Mouse (Mus musculus) hindbrain, embryonic 14.5 days (tissue): Measurements from ENCODE around the gene Mybpc3. TPM values are rescaled to one million over a fixed set of nuclear protein-coding genes. Genes with fewer than 3 reads are reported as not detected.

ENCODE experiments used
- ATAC-seq: fragments of 200-750 bp; cut with Nextera tagmentation; 2 replicates; pipeline ENCODE4 v1.8.0; 2017; ENCODE audit warnings: moderate number of reproducible peaks, mild to moderate bottlenecking, moderate TSS enrichment, moderate library complexity; ENCODE audit not compliant: low FRiP score
- DNase-seq: peaks from one replicate; pipeline ENCODE4 v3.0.0-alpha.2; 2015; ENCODE audit warnings: low spot score
- H3K27ac ChIP-seq: fragments of 300-500 bp; sonication (generic); 2 replicates; pipeline ENCODE4 v1.5.1; 2014; ENCODE audit warnings: mild to moderate bottlenecking, moderate library complexity
- H3K27me3 ChIP-seq: fragments of 300-500 bp; sonication (generic); 2 replicates; pipeline ENCODE4 v1.6.1; 2014; ENCODE audit warnings: mild to moderate bottlenecking, low read length, mixed read lengths; ENCODE audit not compliant: control insufficient read depth, insufficient read depth
- H3K36me3 ChIP-seq: fragments of 300-500 bp; sonication (generic); replicated peaks from 2 replicates; pipeline ENCODE4 v1.6.1; 2014; ENCODE audit not compliant: control insufficient read depth, insufficient read depth
- H3K4me1 ChIP-seq: fragments of 300-500 bp; sonication (generic); replicated peaks from 2 replicates; pipeline ENCODE4 v1.6.1; 2014; ENCODE audit warnings: antibody characterized with exemption, low read length, mixed read lengths; ENCODE audit not compliant: control insufficient read depth, insufficient read depth
- H3K4me2 ChIP-seq: fragments of 300-500 bp; sonication (generic); replicated peaks from 2 replicates; pipeline ENCODE4 v1.6.1; 2014; ENCODE audit warnings: mild to moderate bottlenecking, moderate library complexity
- H3K4me3 ChIP-seq: fragments of 300-500 bp; sonication (generic); replicated peaks from 2 replicates; pipeline ENCODE4 v1.5.1; 2014; ENCODE audit warnings: mild to moderate bottlenecking, low read length
- H3K9ac ChIP-seq: fragments of 300-500 bp; sonication (generic); 2 replicates; pipeline ENCODE4 v1.6.1; 2014
- H3K9me3 ChIP-seq: fragments of 300-500 bp; sonication (generic); 2 replicates; pipeline ENCODE4 v1.6.1; 2016; ENCODE audit warnings: low read length; ENCODE audit not compliant: control insufficient read depth
- WGBS: fragments of 180-500 bp; shearing (Covaris S2); extraction: QIAGEN DNeasy Blood & Tissue Kit; methylation state at CpG from one replicate; pipeline ENCODE4 v1.1.7; 2014; 5-methylcytosine and 5-hydroxymethylcytosine counted together
- polyA plus RNA-seq: library from polyadenylated mRNA; unstranded; fragments of >200 nt; fragmentation: Nextera tagmentation; extraction: Ambion mirVana; gene quantifications from 2 replicates; pipeline ENCODE4 v1.2.1, GENCODE M21; 2014

The Mybpc3 gene
- polyA plus RNA-seq, 1 experiment from 2014 or later, result not detected

GRCm38 (mm10) chr2:91143401-91143800 lies 25.5 kb downstream of the Mybpc3 start:
- DNase-seq (no peak), ATAC-seq (no peak)
- Histone ChIP-seq H3K36me3 (peaks cover 99% of the 10 kb centered on the region), H3K27ac (no peak overlapping the region), H3K4me3 (no peak overlapping the region), H3K4me1 (no peaks in the 10 kb centered on the region), H3K27me3 (no peaks in the 10 kb centered on the region), H3K4me2 (no peak overlapping the region), H3K9me3 (no peaks in the 10 kb centered on the region), H3K9ac (no peak overlapping the region)
- WGBS, result 96% methylated on average over 11 of the region's 11 CpGs

- Histone ChIP-seq H3K27me3 (no peaks in the 10 kb centered on the region), H3K4me1 (no peaks in the 10 kb centered on the region), H3K9me3 (no peaks in the 10 kb centered on the region), H3K9ac (no peak overlapping the region), H3K4me2 (no peak overlapping the region), H3K4me3 (no peak overlapping the region), H3K27ac (no peak overlapping the region), H3K36me3 (peaks cover 98% of the 10 kb centered on the region)
- DNase-seq (no peak), ATAC-seq (no peak)
These were observed 30.2 kb downstream of the Mybpc3 start for GRCm38 (mm10) chr2:91148101-91148500.

- Histone ChIP-seq H3K9me3 (no peaks in the 10 kb centered on the region), H3K4me1 (no peaks in the 10 kb centered on the region), H3K36me3 (peaks cover 99% of the 10 kb centered on the region), H3K4me2 (no peak overlapping the region), H3K9ac (no peak overlapping the region), H3K4me3 (no peak overlapping the region), H3K27me3 (no peaks in the 10 kb centered on the region), H3K27ac (no peak overlapping the region)
- no peak for DNase-seq
- ATAC-seq, result no peak
- 82% methylated on average over 1 of the region's 1 CpGs for WGBS
These were observed 33.4 kb downstream of the Mybpc3 start for GRCm38 (mm10) chr2:91151331-91151730.

- no peaks in the 10 kb centered on the region for H3K27me3 ChIP-seq
- ATAC-seq (no peak), DNase-seq (no peak)
- no peaks in the 10 kb centered on the region for H3K9me3 ChIP-seq
- H3K36me3 ChIP-seq, result peaks cover 97% of the 10 kb centered on the region
- H3K4me1 ChIP-seq, result no peaks in the 10 kb centered on the region
- no peak overlapping the region for H3K4me2 ChIP-seq
- H3K27ac ChIP-seq, result no peak overlapping the region
- 88% methylated on average over 3 of the region's 3 CpGs for WGBS
- H3K4me3 ChIP-seq, result no peak overlapping the region
- no peak overlapping the region for H3K9ac ChIP-seq
These were observed 35.0 kb downstream of the Mybpc3 start for GRCm38 (mm10) chr2:91152885-91153377.

- peaks cover 97% of the 10 kb centered on the region for H3K36me3 ChIP-seq
- no peak overlapping the region for H3K9ac ChIP-seq
- no peak overlapping the region for H3K4me2 ChIP-seq
- ATAC-seq (no peak), DNase-seq (no peak)
- no peaks in the 10 kb centered on the region for H3K9me3 ChIP-seq
- H3K27me3 ChIP-seq, result no peaks in the 10 kb centered on the region
- H3K27ac ChIP-seq, result no peak overlapping the region
- H3K4me3 ChIP-seq, result no peak overlapping the region
- WGBS, result 97% methylated on average over 3 of the region's 3 CpGs
- no peaks in the 10 kb centered on the region for H3K4me1 ChIP-seq
These were observed 36.1 kb downstream of the Mybpc3 start for GRCm38 (mm10) chr2:91154091-91154490.

GRCm38 (mm10) chr2:91157002-91157752 lies 39.2 kb downstream of the Mybpc3 start:
- ATAC-seq, result no peak
- no peak for DNase-seq

GRCm38 (mm10) chr2:91160591-91160990 lies 42.6 kb downstream of the Mybpc3 start:
- H3K27ac ChIP-seq, result no peak overlapping the region
- 92% methylated on average over 6 of the region's 6 CpGs for WGBS
- H3K4me1 ChIP-seq, result no peaks in the 10 kb centered on the region
- no peak overlapping the region for H3K9ac ChIP-seq
- H3K4me3 ChIP-seq, result no peak overlapping the region
- no peak overlapping the region for H3K4me2 ChIP-seq
- no peaks in the 10 kb centered on the region for H3K9me3 ChIP-seq
- peaks cover 98% of the 10 kb centered on the region for H3K36me3 ChIP-seq
- no peak for ATAC-seq
- H3K27me3 ChIP-seq, result no peaks in the 10 kb centered on the region
- DNase-seq, result no peak

More at GRCm38 (mm10) chr2:91157002-91157752, 39.2 kb downstream of the Mybpc3 start:
- no peak overlapping the region for H3K4me2 ChIP-seq
- no peak overlapping the region for H3K9ac ChIP-seq
- no peaks in the 10 kb centered on the region for H3K27me3 ChIP-seq
- no peak overlapping the region for H3K27ac ChIP-seq
- H3K36me3 ChIP-seq, result peaks cover 98% of the 10 kb centered on the region
- no peaks in the 10 kb centered on the region for H3K4me1 ChIP-seq
- WGBS, result 43% methylated on average over 6 of the region's 6 CpGs
- no peaks in the 10 kb centered on the region for H3K9me3 ChIP-seq
- H3K4me3 ChIP-seq, result no peak overlapping the region

- Histone ChIP-seq H3K27ac (no peak overlapping the region), H3K4me1 (no peaks in the 10 kb centered on the region), H3K4me3 (no peak overlapping the region), H3K9me3 (no peaks in the 10 kb centered on the region), H3K4me2 (no peak overlapping the region), H3K36me3 (peaks cover 98% of the 10 kb centered on the region), H3K27me3 (no peaks in the 10 kb centered on the region), H3K9ac (no peak overlapping the region)
- ATAC-seq (no peak), DNase-seq (no peak)
- WGBS, result 91% methylated on average over 4 of the region's 4 CpGs
These were observed 45.0 kb downstream of the Mybpc3 start for GRCm38 (mm10) chr2:91162952-91163351.

- Histone ChIP-seq H3K4me2 (no peak overlapping the region), H3K36me3 (peaks cover 98% of the 10 kb centered on the region), H3K27ac (no peak overlapping the region), H3K4me1 (no peaks in the 10 kb centered on the region), H3K4me3 (no peak overlapping the region), H3K27me3 (no peaks in the 10 kb centered on the region), H3K9me3 (no peaks in the 10 kb centered on the region), H3K9ac (no peak overlapping the region)
- 92% methylated on average over 5 of the region's 5 CpGs for WGBS
- DNase-seq (no peak), ATAC-seq (no peak)
These were observed 45.6 kb downstream of the Mybpc3 start for GRCm38 (mm10) chr2:91163532-91163931.
